ENCODE assay signal across 19 mouse cellular contexts in the genomic region with DNA sequence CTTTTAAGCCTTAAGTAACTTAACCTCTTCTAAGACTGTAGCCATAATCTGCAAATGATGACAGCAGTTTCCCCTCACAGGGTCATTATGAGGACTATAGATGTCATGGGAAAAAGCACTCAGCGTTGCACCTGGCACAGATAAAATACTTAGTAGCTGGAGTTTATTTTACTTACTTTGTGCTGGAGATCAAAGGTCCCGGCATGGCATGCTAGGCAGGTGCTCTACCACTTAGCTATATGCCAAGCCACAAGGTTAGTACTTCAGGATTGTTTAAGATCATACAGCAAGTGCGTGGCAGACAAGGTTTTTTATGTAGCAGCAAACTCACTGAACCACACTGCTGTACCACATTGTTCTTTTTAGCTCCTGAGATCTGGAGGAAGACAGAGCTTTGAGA. TPM values are rescaled to one million over a fixed set of nuclear protein-coding genes. Genes with fewer than 3 reads are reported as not detected.
DNase-seq lines count a peak whose midpoint lies in the region; ATAC-seq lines count a peak whose summit lies in the region.
"Had no signal": no experiment of that assay in that cellular context is flagged by ENCODE, and none has a peak within 500 bp of the region (broad histone marks: within the 10 kb centered on the region; RNA-seq: fewer than 3 reads in every experiment).

No protein-coding gene starts in this region.

- ATAC-seq in CD4-positive, CD25-positive, alpha-beta regulatory T cell, adult 4 months = no peak
- ATAC-seq: forebrain, embryonic 13.5 days; hindbrain, postnatal 0 days; Patski had no signal

- peak; percentile 18 for DNase-seq in CD4-positive, CD25-positive, alpha-beta regulatory T cell, adult 2 months (ENCODE audit: low read depth, low spot score)
- peak; percentile 46 for DNase-seq in CD4-positive helper T cell, adult 2 months (ENCODE audit: low read depth, low spot score)
- peak; percentile 54 for DNase-seq in naive thymus-derived CD4-positive, alpha-beta T cell, adult 2 months (ENCODE audit: low read depth)
- DNase-seq in thymus, postnatal 10 days (ENCODE audit: low spot score in 2 of 2) = peak; percentile 63 to 64
- DNase-seq in kidney, adult 9 months = no peak
- no peak for DNase-seq in layer of hippocampus, adult 11-12 months (ENCODE audit: low spot score)
- no peak for DNase-seq in gastrocnemius, postnatal 4 days (ENCODE audit: low spot score in 2 of 2)
- DNase-seq: adrenal gland, postnatal 10 days; cerebellum, adult 2 months; cerebellum, postnatal 25 days; gastrocnemius, postnatal 36 days; kidney, adult 2 months; kidney, postnatal 10 days; layer of hippocampus, postnatal 36 days; lung, postnatal 10 days had no signal

RNA-seq across cellular contexts. Expression of a gene that starts 43.9 kb away (rescaled TPM):
- polyA plus RNA-seq in CD4-positive, CD25-positive, alpha-beta regulatory T cell, adult 4 months (2017; shearing (Covaris generic)) = 100 to 1,000 TPM; 108 to 135 TPM
- 10 to 100 TPM; 69.5 to 79.5 TPM for total RNA-seq in gastrocnemius, postnatal 4 days (2021)

Comparison
In these comparisons a context has a peak if more than half of its experiments do, and no peak if none do; other contexts are left out.
1. DNase-seq: peak in CD4-positive, CD25-positive, alpha-beta regulatory T cell, adult 2 months (single experiment), CD4-positive helper T cell, adult 2 months (single experiment), naive thymus-derived CD4-positive, alpha-beta T cell, adult 2 months (single experiment) and thymus, postnatal 10 days (2 of 2); none in kidney, adult 9 months (single experiment), layer of hippocampus, adult 11-12 months (single experiment) and gastrocnemius, postnatal 4 days (0 of 2).